Mouse (Mus musculus) G1E (cell line): Measurements from ENCODE around the gene Ap5s1. TPM values are rescaled to one million over a fixed set of nuclear protein-coding genes. Genes with fewer than 3 reads are reported as not detected.

Experiments used
- ATAC-seq: 2 replicates; pipeline ENCODE4 v1.8.0; 2016; ENCODE audit warnings: mild to moderate bottlenecking; ENCODE audit not compliant: insufficient number of reproducible peaks, poor library complexity, low FRiP score, severe bottlenecking; ENCODE audit errors: extremely low read depth
- DNase-seq: peaks from one replicate; pipeline ENCODE4 v3.0.0; 2012; ENCODE audit warnings: low spot score
- H3K27me3 ChIP-seq: 2 replicates; pipeline ENCODE4 v1.6.1; 2012; ENCODE audit warnings: mild to moderate bottlenecking, low read length, inconsistent platforms; ENCODE audit not compliant: insufficient read depth
- H3K36me3 ChIP-seq: replicated peaks from 2 replicates; pipeline ENCODE3; 2012; ENCODE audit warnings: mild to moderate bottlenecking, inconsistent platforms
- H3K4me1 ChIP-seq: 2 replicates; pipeline ENCODE4 v1.6.1; 2012; ENCODE audit warnings: low read depth, low read length, inconsistent platforms, mixed read lengths; ENCODE audit not compliant: insufficient read depth
- H3K4me3 ChIP-seq: 2 replicates; pipeline ENCODE4 v1.5.1; 2012; ENCODE audit warnings: low read depth, mild to moderate bottlenecking, inconsistent platforms, low read length, moderate library complexity, mixed read lengths
- H3K9me3 ChIP-seq: replicated peaks from 2 replicates; pipeline ENCODE4 v1.6.1; 2012; ENCODE audit warnings: inconsistent platforms
- CTCF ChIP-seq: IDR thresholded peaks from 2 replicates; pipeline ENCODE4 v1.5.1; 2012; ENCODE audit warnings: low read depth, low read length, inconsistent platforms, mixed read lengths
- GATA1 ChIP-seq: IDR thresholded peaks from 2 replicates; pipeline ENCODE4 v1.6.1; 2012; ENCODE audit warnings: borderline replicate concordance, low read length, inconsistent platforms, mixed read lengths
- GATA2 ChIP-seq: IDR thresholded peaks from 2 replicates; pipeline ENCODE4 v1.6.1; 2012; ENCODE audit warnings: low read depth, low read length, inconsistent platforms, borderline replicate concordance
- POLR2AphosphoS5 ChIP-seq: IDR thresholded peaks from 2 replicates; pipeline ENCODE4 v1.6.1; 2012; ENCODE audit warnings: low read depth, low read length, inconsistent platforms; ENCODE audit not compliant: insufficient replicate concordance
- TAL1 ChIP-seq: conservative IDR thresholded peaks from 2 replicates; pipeline ENCODE4 v1.6.1; 2012; ENCODE audit warnings: low read depth, low read length, inconsistent platforms, mixed read lengths
- polyA plus RNA-seq: library from polyadenylated mRNA; stranded (reverse); fragments of >175 nt; gene quantifications from 2 replicates; pipeline ENCODE4 v1.2.3, GENCODE M21; 2012
- total RNA-seq, 2 experiments: library from RNA; stranded (forward) in 1 of 2; stranded (reverse) in 1 of 2; fragments of 200-1000 nt in 1 of 2; fragments of >200 nt in 1 of 2; fragmentation: Nextera tagmentation in 1 of 2; gene quantifications; 2 replicates each; pipeline ENCODE4 v1.2.3; 2014 to 2017

The Ap5s1 gene
- total RNA-seq (2014; fragmentation: Nextera tagmentation), result 5.1 and 31.3 TPM in 2 replicates
- 5.1 and 5.2 TPM in 2 replicates for total RNA-seq (2017)
- polyA plus RNA-seq, result 3.3 and 8.4 TPM in 2 replicates

DNA sequence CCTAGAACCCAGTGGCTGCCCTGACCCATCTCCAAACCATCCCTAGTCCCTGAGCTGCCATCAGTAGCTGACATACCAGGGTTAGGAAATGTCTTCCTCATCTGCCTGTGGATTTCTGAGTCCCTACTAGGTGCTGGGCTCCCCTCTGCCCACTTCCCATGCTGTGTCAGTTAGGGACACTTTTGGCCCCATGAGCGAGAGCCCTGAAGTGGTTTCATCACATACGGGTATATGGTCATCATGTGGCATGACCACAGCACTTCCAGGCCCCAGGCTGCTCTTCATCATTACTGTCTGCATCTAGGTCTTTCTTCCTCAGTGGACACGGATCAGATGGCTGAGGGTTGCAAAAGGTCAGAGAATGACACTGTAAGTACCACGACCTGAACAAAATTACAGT, at the start of gene Ap5s1:
TSS of gene Ap5s1 (plus strand) at position 301 of the 400 bp plus-strand sequence.
- Histone ChIP-seq H3K27me3 (peaks cover 2% of the 10 kb centered on the region; the same call in 1 of the 2 replicates), H3K36me3 (no peaks in the 10 kb centered on the region), H3K9me3 (no peaks in the 10 kb centered on the region), H3K4me1 (peaks cover 79% of the 10 kb centered on the region), H3K4me3 (peak within 1 kb of the TSS; percentile 45; the same call in 1 of the 2 replicates)
- DNase-seq, result no peak
- no peak for ATAC-seq
- TF ChIP-seq GATA2 (no peak), CTCF (no peak), POLR2AphosphoS5 (no peak), GATA1 (no peak), TAL1 (no peak)

DNA sequence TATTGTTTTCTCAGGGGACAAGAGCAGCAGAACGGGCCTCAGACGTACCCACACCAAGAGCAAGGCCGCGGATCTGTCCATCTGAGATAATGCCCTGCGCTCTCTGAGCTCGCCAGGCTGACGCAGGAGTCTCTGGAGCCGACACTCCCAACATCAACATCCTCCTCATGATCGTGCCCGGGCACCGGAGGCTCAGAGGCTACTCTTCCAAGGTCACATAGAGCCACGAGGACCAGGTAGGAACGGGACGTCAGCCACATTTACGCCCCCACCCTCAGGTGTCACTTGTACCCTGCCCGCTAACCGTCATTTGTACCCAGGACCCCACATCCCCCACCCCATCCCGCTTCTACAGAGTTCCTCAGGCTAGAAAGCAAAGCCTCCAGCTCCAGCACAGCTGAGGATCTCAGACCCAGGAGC, 47.4 kb upstream of the Ap5s1 start:
- DNase-seq, result peak; percentile 62
- Histone ChIP-seq H3K36me3 (peaks cover 35% of the 10 kb centered on the region), H3K4me3 (peak overlapping the region; percentile 80), H3K27me3 (peaks cover 3% of the 10 kb centered on the region; the same call in 1 of the 2 replicates), H3K9me3 (no peaks in the 10 kb centered on the region), H3K4me1 (peaks cover 41% of the 10 kb centered on the region)
- peak; percentile 6; the same call in 1 of the 2 replicates for ATAC-seq
- TF ChIP-seq TAL1 (no peak), CTCF (no peak), GATA2 (no peak), POLR2AphosphoS5 (no peak), GATA1 (no peak)

DNA sequence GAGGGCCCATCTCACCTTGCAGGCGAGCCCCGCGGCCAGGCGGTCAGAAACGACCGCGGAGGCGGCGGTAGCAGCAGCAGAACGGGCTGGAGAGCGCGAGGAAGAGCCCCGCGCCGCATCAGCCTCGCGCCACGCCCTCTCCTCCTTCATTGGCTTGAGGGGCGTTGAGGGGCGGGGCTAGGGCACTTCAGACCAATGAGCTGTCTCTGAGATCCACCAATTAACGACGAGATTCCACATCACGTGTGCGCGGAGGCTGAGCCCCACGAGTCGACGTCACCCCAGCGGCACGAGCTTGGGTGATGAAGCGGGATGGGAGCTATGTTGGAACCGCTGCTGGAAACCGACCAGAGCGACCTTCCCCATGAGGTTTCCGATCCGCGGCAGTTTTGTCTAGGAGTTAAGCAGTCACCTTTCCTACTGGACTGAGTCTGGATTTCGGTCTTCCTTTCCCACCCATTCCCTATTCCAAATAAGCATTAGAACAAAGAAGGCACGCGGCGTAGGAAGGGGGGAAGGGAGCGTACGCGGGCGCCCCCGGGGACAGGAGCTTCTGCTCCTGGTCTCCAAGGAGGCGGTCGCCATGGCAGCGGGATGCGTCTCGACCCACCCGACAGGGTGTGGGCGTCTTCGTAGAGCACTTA, 46.8 kb upstream of the Ap5s1 start, which contains the start of gene 1700037H04Rik:
TSS of gene 1700037H04Rik (minus strand) at position 144 of the 644 bp plus-strand sequence.
- Histone ChIP-seq H3K36me3 (peaks cover 29% of the 10 kb centered on the region), H3K9me3 (no peaks in the 10 kb centered on the region), H3K4me3 (peak within 1 kb of the TSS; percentile 80), H3K4me1 (peaks cover 41% of the 10 kb centered on the region), H3K27me3 (peaks cover 7% of the 10 kb centered on the region)
- TF ChIP-seq GATA2, result no peak
- no peak for TF ChIP-seq GATA1
- no peak for TF ChIP-seq POLR2AphosphoS5
- no peak for TF ChIP-seq TAL1
- DNase-seq (peak; percentile 100), ATAC-seq (peak; percentile 97)

DNA sequence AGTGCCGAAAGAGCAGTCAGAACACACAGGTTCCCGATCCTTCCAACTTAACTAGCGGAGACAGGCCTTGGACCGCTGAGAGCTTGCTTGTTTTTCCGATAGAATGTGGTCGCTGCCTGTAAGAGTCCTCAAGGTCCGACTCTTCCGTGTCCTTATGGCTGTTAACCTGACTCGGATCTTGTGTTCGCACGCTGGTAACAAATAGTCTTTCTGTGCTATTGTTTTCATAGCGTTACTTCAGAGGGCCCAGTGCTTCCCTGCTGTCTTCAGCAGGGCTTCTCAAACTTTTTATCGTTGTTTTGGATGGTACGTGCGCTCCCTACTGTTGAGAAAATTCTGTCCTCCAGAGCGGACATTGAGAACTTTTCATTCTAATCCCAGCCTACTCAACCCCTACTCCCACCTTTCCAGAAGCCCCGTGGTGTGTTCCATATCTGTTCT, 46.2 kb upstream of the Ap5s1 start:
- ATAC-seq, result no peak
- H3K27me3 ChIP-seq, result peaks cover 8% of the 10 kb centered on the region
- no peak for DNase-seq
- H3K9me3 ChIP-seq, result no peaks in the 10 kb centered on the region
- TF ChIP-seq POLR2AphosphoS5, result no peak
- TF ChIP-seq TAL1, result no peak
- TF ChIP-seq GATA2, result no peak
- no peak for TF ChIP-seq GATA1
- no peak for TF ChIP-seq CTCF
- H3K4me1 ChIP-seq, result peaks cover 41% of the 10 kb centered on the region
- peak overlapping the region; percentile 80 for H3K4me3 ChIP-seq
- peaks cover 23% of the 10 kb centered on the region for H3K36me3 ChIP-seq

DNA sequence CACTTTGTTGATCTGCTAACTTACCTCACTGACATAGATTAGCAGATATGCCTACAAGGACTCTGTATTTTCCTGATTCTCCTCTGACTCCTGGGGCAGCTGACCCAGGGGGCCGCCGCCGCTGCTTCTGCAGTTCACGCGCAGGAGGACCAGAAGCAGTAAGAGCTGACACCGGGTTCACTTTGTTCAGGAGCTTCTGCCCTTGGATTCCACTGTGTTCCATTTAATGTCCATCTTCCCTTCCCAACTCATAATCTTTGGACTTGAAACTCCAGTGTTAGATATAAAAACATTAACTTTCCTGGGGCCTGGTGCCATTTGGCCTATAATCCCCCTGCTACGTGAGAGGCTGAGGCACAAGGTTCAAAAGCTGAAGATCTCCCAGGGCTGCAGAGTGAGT, 43.0 kb upstream of the Ap5s1 start:
- TF ChIP-seq POLR2AphosphoS5 (no peak), GATA1 (no peak), TAL1 (no peak), CTCF (no peak), GATA2 (no peak)
- H3K4me1 ChIP-seq, result peaks cover 21% of the 10 kb centered on the region
- H3K9me3 ChIP-seq, result 0 out of 2 replicates have a peak, but pooled peaks cover 4% of the 10 kb centered on the region
- no peak for DNase-seq
- no peaks in the 10 kb centered on the region for H3K36me3 ChIP-seq
- H3K4me3 ChIP-seq, result no peak overlapping the region
- ATAC-seq, result no peak
- peaks cover 8% of the 10 kb centered on the region for H3K27me3 ChIP-seq

DNA sequence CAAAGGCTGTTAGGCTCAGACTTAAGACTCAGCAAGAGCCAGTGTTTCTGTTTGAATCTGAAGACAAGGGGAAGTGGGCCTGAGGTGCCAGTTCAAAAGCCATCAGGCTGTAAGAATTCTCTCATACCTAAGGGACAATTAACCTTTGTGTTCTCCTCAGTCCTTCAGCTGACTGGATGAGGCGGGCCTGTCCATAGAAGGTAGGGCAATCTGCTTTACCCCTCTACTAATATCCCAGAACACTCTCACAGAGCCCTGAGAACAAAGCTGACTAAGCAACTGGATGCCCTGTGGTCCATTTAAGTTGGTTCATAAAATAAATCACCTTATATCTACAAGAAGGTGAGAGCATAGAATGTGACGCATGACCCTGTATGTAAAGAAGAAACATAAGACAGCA, 40.7 kb upstream of the Ap5s1 start:
- Histone ChIP-seq H3K27me3 (peaks cover 18% of the 10 kb centered on the region), H3K36me3 (no peaks in the 10 kb centered on the region), H3K4me3 (no peak overlapping the region), H3K4me1 (peaks cover under 1% of the 10 kb centered on the region; the same call in 1 of the 2 replicates), H3K9me3 (0 out of 2 replicates have a peak, but pooled peaks cover 4% of the 10 kb centered on the region)
- DNase-seq (no peak), ATAC-seq (no peak)
- TF ChIP-seq POLR2AphosphoS5 (no peak), GATA1 (no peak), GATA2 (no peak)

DNA sequence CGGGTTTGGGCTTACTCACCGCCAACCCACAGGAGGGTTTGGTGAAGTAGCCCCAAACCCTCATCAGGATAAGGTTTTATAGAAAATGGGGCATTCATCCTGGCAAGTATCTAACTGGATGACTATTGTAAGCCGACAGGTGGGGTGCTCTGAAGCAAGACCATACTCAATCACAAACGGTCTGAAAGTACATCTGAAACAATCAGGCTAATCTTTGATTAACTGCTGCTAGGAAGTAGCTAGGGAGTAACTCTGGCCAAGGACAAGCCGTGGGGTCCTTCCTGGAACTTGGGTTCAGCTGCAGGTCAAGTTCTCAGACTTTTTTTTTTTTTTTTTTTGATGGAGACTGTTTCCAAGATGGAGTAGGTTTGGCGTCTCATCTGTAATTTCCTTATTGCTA, 38.9 kb upstream of the Ap5s1 start:
- Histone ChIP-seq H3K9me3 (0 out of 2 replicates have a peak, but pooled peaks cover 4% of the 10 kb centered on the region), H3K36me3 (peaks cover 3% of the 10 kb centered on the region), H3K4me1 (peaks cover 7% of the 10 kb centered on the region; the same call in 1 of the 2 replicates), H3K4me3 (no peak overlapping the region), H3K27me3 (peaks cover 34% of the 10 kb centered on the region)
- ATAC-seq (no peak), DNase-seq (no peak)
- TF ChIP-seq POLR2AphosphoS5, result no peak
- TF ChIP-seq CTCF, result no peak
- TF ChIP-seq GATA2, result no peak
- no peak for TF ChIP-seq GATA1
- no peak for TF ChIP-seq TAL1
